Mouse (Mus musculus) urinary bladder, postnatal 14 days (tissue): ENCODE measurements at regions not wholly inside any gene's neighbourhood (a gene's known extent, or its start where the extent isn't known, plus 50 kb on each side); places are given as distances from the start of the nearest gene placed in this dataset.

Experiments used
- DNase-seq: peaks from one replicate; pipeline ENCODE4 v3.0.0; 2021; ENCODE audit warnings: low spot score

DNA sequence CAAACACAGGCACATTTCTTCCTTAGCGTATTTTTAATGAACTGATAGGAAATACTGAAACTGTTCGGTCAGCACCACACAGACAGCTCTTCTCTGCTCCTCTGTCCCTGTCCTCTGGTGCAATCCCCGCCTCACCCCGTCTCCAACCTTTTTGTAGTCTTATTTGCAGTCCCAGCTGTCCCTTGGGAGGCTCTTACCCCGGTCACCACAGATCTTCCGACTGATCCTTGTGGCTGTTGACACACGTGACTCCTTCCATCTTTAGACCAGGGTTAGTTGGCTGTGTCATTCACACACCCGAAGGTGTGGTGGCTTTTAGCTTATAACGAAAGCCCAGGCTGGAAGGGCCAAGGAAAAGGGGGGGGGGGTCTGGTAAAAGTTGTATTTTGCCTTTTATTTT is 56.4 kb downstream of the Cyp26a1 start:
- no peak for DNase-seq

DNA sequence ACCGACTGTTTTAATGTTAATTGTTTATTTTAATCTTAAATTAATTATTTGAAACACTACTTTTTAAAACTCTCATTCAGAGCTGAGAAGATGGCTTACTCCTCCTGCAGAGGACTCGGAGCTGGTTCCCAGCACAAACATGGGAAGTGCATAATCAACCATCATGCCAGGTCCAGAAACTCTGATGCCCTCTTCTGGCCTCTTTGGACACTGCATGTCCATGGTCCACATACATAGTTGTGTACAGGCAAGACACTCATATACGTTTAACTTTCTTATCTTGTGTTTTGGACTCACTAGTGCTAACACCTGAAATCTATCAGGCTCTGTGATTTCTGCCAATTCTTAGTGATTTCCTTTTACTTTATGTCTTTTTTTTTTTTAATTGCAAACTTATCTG is 57.8 kb downstream of the Cyp26a1 start:
- DNase-seq = no peak

DNA sequence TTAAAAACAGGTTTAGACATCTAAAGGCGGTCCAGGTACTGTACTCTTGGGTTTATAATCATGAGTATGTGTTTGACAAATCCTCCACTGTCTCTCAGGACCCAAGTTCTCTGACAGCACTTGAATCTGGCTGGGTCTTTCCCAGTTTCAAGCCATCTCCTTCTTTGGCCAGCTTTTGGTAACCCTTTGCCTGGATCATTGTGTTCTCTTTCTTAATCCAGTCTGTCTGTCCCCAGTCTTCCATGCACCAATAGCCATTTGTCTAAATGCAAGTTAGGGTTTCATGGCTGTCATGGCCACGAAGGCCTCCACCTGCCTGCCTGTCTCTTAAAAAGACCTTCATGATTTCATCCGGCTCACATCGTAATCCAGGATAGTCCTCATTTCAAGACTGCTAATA is 71.8 kb downstream of the Cyp26a1 start:
- DNase-seq = no peak

DNA sequence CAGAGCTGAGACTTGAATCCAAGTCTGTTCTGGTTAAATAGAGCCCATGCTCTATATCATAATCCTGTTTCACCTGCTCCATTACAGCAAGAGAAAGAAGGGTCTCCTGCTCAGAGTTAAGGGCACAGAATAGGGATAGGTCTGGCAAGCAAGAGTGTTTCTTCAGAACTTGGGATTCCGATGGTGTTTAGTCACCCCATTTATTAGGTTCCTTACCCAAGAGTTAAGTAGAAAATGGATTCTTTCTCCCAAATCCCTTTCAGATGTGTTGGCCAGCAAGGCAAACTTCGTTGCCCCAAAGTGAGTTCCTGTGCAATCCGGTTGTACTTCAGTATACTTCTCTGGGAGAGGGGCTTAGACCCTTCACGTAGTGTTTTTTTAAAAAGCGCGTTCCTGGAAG is 74.4 kb downstream of the Cyp26a1 start:
- DNase-seq = no peak

DNA sequence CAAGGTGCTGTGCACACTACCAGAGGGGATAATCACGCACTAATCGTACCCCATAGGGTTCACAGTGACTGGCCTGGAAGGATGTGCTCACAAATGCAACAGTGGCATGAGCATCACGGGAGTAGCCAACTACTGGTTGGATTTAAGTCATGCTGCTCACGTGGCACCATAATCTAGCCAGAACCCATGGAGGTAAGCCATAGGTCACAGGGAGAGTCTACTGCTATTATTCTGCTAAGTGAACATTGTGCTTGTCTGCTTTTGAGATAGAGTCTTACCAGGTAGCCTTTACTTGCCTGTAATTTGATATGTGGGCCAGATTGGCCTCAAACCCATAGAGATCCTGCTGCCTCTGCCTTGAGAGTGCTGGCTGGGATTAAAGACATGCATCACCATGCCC is 77.0 kb downstream of the Cyp26a1 start:
- DNase-seq = no peak

DNA sequence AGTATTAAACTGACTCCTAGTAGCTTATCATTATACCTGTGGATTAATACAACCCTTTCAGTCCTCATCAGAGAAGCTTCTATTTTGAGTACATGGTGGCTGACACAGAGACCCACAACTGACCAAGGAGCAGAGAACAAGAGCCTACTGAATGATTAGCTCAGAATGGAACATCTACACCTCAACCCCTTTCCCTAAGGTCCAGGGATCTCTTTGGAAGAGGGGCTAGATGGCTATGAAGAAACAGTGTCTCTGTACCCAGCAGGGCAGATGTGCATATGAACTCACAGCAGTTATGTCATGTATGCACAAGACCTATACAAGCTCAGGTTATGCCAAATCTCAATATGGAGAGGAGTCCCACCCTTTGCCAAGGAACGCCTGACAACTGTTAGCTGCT is 77.4 kb downstream of the Cyp26a1 start:
- no peak for DNase-seq

DNA sequence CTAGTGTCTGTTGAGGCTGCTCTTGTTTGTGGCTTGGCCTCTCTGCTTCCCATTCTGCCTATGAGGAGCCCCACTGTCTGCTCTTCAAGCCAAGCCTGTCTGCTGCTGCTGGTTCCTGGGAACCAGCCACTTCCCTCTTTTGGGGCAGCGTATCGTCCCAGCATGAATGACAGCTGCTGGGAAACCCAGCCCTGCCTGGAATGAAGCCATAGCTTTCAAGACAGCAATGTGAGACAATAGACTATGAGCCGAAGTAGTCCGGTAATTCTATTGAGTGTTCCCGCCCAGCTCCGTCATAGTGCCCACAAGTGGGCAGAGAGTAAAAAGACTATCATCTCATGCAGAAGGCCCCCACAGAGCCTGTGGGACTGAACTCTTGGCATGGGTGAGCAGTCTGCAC is 80.4 kb downstream of the Cyp26a1 start:
- no peak for DNase-seq

DNA sequence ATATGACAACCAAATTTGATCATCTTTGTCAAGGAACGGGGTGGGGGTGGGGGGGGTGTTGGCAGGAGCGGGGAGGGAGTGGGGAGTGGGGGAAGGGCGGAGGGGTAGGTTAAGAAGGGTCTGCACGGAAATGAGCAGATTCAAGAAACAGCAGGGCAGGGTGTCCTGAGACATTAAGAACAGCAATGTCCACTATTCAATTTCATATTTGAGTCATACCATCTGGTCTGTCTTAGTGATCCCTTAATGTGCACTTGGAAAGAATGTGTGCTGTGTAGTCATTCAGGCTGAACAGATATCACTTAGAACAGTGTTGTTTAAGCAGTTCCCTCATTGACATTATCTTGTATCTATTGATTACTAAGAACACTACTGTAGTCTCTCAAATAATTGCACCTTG is 81.0 kb downstream of the Cyp26a1 start:
- no peak for DNase-seq

DNA sequence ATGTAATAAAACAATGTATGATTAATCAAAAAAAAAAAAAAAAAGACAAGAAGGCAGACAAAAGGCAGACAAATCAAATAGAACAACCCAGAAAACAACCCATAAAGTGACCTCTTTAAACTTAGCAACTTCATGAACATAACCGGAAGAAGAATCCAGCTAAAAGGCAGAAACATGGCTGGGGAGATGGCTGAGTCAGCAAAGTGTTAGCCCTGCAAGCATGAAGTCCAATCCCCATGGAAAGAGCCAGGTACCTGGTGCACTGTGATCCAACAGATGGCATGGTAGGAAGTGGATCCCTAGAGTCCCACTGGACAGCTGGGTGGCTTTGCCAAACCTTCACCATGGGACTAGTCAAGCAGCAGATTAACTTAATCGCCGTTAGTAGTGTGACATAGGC is 90.9 kb downstream of the Cyp26a1 start:
- no peak for DNase-seq

DNA sequence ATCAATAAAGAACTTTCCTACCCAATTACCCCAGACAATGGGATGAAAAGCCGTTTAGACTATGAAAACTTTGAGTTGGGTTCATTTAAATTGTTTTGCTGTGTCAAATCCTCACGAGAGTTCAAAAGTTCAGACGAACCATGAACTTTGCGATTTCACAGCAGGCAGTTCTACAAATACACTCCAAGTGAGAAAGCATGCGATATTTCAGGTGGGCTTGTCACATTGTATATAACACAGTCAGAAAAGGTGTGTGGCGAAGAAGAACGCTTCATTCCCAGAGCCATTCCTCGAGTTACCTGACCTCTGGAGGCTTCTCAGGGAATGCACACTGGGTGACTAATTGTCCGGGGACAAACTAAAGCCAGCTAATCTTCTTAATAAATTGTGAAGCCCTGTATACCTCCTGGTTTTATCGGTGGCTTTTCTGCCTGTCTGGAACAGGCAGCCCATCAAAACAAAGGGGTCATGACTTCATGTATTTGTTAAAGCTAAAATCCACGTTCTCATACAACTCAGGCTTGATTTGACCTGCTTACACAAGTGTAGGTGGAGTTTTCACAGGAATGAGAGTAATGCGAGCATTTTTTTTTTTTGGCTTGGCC is 92.1 kb downstream of the Cyp26a1 start:
- no peak for DNase-seq

DNA sequence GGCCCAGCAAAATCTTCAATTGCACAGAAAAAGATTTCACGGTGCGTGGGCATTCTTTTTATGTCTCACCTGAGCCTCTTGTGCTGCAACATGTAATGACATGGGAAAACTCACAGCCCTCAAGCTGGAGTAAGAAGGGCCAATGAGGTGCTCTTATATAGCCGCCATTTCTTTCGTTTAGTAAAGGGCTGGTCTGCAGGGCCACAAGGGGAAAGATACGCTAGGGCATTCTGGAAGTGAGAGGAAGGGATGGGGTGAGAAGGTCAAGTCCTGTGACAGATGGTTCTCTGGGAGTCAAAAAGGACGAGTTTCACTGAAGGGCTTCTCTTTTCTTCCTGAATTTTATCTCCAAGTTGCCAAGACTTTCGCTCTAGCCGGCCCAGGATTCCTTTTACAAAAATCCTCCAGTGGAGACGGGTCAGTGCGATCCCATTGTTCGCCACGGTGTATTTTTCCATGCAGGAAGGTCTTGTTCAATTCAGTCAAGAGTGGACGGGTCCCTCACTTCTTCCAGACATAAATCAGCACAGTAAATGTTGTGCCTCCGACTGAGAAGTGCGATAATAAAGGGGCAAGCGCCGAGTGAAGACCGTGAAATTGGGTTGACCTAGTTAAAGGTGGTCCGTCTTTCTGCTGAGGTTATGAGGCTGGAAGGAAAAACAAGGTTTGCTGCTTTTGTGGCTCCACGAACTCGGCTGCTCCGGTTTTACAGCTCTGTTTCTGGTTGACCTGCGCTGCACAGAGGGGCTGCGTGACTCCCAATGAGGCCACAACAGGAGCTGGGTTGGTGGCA is 92.9 kb downstream of the Cyp26a1 start:
- no peak for DNase-seq

DNA sequence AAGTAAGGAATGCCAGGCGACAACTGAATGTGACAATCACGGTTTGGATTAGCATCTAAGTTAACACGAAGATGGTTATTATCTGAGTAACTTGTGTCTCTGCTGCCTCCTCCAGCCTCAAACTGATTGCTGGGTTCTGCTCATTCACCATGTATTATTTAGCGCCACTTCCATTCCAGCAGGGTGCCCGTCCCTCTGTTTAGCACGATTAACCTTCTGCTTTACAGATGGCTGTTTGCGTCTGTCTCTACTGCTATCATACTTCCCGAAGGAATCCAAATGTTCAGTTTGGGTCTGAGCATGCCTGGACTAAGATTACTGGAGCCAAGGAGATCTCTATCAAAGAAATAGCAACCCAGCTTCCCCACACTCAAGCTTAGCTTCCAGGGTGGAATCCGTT is 95.6 kb downstream of the Cyp26a1 start:
- DNase-seq = no peak

DNA sequence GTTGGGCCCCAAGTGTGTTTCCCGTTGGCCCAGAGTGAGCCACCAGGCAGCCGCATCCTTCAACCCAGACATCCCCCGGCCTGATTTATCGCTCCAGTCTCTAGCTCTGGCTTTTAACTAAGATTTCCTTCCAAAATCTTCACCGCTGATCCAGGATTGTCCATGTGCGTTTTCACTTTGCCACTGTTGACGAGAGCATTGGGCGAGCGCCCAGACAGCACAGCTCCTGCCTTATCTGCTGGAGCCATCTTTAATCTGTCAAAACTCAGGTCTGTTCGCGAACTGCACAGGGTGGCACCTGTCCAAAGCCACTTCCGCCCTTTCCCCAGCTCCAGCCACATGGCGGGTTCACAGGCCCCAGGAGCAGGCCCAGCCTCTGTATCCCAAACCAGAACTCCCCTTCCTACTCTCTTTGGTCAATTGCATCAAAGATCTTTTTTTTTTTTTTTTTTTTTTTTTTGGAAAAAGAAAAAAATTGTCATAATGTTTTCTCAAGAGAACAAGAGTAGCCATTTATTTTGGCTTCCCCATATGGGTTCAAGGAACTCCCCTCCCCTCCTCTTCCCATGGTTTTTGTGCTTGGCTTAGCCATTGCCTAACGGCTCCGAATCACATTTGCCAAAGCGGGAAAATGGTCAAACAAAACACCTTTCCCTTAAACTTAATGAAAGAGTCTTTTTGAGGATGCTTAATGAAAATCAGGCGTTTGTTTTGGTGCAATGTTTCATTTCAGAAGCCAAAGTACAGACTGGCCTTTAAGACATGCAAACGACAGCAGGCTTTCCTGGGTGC is 98.2 kb downstream of the Cyp26a1 start:
- peak; percentile 66 for DNase-seq

DNA sequence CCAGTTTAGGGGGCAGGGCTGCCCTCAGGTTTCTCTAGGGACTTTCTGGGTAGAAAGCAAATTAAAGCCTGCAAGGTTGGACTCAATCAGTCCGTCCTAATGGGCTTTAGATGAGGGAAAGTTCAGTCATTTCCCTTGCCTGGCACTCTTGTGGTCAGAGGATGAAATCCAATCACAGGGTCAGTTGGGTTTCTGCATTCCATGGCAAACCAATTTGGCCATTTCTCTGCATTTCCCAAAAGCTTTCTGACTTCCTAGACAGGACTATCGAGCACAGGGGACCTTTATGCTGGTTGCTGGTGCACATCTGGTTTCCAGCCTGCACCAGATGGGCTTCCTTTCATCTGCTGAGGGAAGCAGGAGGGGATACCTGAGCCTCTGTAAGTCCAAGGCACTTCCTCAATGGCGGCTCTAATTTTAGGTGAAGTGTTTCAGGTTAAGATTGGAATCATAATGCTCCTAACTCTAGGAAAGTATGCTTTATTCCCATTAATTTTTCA is 102.6 kb downstream of the Cyp26a1 start:
- no peak for DNase-seq

DNA sequence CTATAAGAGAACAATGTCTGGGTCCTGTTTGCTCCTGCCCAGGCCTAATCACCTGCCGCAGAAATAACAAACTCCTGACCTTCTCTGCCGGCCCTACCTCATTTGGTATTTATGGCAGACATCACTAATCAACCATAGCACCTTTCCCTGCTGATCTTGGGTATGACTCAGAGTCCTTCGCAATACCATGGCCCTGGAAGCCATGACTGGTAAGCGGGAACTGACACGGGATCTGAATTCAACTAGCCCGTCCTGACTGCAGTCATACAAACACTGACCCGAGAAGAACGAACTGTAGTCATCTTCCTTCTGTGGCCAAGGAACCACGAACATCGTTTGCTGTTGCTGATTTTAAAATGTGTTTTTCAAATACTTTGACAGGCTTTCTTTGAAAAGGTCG is 112.1 kb downstream of the Cyp26a1 start:
- no peak for DNase-seq

DNA sequence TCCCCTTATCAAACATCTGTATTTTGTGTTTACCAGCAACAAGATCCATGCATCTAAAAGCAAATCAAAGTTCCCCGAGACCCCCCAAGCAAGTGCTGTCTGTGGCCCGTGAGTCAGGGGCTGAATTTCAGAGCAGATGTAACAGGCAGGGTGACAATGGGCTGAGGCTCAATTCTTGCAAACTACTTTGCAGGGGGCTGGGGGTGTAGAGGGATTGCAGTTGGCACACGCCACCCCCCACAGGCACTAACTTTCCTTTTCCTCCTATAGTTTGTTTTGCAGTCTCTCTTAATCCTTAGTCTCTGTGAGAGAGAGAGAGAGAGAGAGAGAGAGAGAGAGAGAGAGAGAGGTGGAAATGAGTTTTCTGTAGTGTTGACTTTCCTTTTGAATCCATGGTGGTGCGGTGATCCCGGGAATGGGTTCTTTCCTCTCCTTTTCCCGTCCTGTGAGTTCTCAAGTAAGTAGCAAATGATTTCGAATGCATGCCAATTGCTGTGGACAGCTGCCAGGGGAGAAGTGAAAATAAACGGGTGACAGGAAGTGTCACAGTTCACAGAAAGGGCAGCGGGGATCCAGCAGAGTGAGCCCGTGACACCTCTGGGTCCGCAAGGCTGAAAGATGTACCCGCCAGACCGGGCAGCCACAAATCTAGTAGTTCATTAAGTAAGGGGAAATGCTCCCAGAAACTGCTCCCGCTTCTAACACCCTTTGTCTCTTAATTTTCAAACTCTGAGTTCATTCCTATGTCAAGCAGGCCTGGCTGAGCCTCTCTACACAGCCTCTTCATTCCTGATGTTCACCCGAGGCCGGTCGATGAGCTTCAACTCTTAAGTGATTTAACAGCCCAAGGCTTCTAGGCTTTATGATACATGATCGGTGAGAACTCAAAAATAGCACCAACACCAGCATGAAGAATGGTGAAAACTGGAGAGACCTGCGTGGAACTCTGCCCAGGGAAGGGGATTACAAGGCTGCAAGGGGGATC is 116.8 kb downstream of the Cyp26a1 start:
- peak; percentile 14 for DNase-seq

DNA sequence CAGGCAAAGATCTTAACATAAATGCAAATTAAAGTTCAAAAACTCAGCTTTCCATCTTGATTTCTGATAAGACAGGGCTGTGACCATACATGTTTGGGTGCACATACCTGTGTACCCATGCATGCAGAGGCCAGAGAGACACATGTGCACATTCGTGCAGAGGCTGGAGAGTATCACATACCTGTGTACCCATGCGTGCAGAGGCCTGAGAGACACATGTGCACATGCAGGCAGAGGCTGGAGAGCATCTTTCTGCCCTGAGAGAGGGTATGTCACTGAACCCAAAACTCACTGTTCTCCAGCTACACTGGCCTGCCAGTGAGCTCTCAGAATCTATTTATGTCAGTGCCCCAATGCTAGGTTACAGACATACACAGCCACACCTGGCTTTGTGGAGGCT is 118.0 kb downstream of the Cyp26a1 start:
- DNase-seq = no peak

DNA sequence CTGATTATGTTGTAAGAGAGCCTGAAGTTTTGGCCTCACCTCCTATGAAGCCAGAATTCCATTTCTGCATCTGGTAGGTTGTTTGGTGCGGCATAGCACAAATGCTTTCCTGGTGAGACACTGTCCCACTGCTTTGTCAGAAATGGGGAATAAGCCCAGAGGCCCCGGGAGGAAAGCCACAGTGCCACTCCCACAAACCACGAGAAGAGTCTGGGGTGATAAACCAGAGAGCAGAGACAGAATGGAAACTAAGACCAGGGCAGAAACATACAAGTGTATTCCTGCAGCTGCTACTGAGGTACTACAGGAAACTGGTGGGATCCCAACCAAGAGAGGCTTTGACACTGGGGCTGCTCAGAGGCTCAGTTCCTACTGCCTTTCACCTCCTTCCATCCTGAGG is 123.6 kb downstream of the Cyp26a1 start:
- DNase-seq = no peak

DNA sequence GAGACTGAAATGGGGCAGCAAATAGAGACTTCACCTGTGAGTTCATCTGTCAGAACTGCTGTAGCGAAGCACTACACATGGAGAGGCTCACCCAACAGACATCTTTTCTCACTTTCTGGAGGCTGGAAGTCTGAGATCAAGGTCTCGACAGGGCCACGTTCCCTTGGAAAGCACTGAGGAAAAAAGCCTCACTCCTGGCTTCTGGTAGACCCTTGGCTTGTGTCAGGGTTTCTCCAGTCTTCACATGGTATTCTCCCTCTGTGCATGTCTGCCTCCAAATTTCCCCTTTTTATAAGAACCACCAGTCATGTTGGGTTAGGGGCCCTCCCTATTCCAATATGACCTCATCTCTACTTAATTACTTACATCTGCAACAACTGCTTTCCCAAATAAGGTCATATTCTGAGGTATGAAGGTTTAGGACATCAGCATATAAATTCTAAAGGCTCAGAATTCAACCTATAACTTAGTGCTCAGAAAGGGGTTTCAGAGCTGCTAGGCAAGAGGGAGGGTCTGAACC is 124.1 kb downstream of the Cyp26a1 start:
- no peak for DNase-seq

DNA sequence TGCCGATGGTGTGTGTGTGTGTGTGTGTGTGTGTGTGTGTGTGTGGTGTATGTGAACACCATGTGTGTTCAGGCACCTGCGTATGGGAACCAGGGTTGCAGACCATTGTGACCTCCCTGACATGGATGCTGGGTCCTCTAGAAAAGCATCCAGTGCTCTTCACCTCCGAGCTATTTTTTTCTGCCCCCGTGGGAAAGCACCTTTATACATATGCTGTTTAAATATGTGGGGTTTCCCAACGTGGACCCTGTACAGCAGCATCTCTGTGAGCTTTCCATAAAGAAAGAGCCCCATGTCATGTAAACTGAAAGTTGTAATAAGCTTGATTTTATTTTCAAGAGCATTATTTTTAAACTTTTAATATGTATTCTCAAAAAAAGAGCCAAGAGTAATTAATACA is 126.6 kb downstream of the Cyp26a1 start:
- no peak for DNase-seq

DNA sequence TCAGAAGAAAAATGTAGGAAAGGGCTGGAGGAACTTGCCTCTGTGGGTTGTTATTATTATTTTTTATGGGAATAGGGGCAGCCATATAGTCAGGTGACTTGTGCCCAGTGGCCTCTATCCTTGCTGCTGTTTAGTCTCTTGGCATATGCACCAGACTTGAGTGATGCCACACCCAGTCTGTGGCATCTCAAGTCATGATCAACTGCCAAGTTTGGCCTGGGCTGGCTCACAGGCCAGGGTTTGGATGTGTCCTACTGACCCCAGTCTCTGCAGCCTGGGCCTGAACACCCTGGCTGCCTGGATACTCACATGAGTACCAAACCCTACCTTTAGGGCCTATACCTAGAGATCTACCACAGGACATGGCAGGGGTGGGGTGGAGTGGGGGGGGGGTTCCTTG is 133.8 kb downstream of the Cyp26a1 start:
- no peak for DNase-seq

DNA sequence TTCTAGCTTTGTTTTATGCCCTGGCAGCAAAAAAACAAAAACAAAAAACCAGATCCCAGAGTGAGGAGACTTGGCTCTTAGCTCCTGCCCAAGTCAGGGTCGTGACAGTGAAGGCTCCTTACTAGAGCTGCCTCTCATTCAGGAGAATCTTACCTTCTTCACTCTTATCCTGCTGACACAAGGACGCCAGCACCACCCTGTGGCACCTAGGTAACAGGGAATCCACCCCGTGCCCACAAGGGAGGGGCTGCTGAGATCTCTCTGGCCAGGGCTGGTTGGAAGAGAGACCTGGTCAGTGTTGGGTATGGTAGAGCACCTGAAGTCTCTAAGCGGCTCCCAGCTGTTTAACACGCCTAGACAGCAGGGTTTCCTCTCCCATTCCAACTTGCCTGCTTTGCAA is 139.3 kb downstream of the Cyp26a1 start:
- DNase-seq = no peak
